Mouse (Mus musculus): ENCODE data around the gene Cilp2. TPM values are rescaled to one million over a fixed set of nuclear protein-coding genes. Genes with fewer than 3 reads are reported as not detected.

Gene Cilp2
- 0.78 and 0.79 TPM in 2 replicates for polyA plus RNA-seq (2016; fragmentation: Nextera tagmentation; extraction: Ambion mirVana)

GRCm38 (mm10) chr8:69887289-69888243, at the start of gene Cilp2:
Gene Cilp2, minus strand, starts transcription at chr8:69887687.
- whole genome bisulfite sequencing, result 2% methylated on average over 60 of the region's 60 CpGs
- 0 out of 2 replicates have a peak, but pooled peaks have one; percentile 17 for ATAC-seq (ENCODE audit: insufficient number of reproducible peaks, insufficient read depth, low FRiP score, low TSS enrichment, low read depth)
- peak within 1 kb of the TSS; percentile 50 for H3K4me2 ChIP-seq
- peak within 1 kb of the TSS; percentile 30 for H3K4me3 ChIP-seq (replicated peaks)
- peaks cover 6% of the 10 kb centered on the region for H3K36me3 ChIP-seq
- H3K27ac ChIP-seq, result no peak within 1 kb of the TSS
- peaks cover 99% of the 10 kb centered on the region for H3K27me3 ChIP-seq
- peaks cover 37% of the 10 kb centered on the region for H3K4me1 ChIP-seq (replicated peaks)
- peak within 1 kb of the TSS; percentile 9 for H3K9ac ChIP-seq (replicated peaks)
- H3K9me3 ChIP-seq, result no peaks in the 10 kb centered on the region

GRCm38 (mm10) chr8:69936050-69936794, 48.7 kb upstream of the Cilp2 start:
- Histone ChIP-seq H3K9me3 (no peaks in the 10 kb centered on the region), H3K4me3 (replicated peaks) (no peak overlapping the region), H3K4me1 (replicated peaks) (peaks cover 25% of the 10 kb centered on the region), H3K4me2 (no peak overlapping the region), H3K36me3 (peaks cover 43% of the 10 kb centered on the region), H3K9ac (replicated peaks) (no peak overlapping the region), H3K27ac (peak overlapping the region; percentile 31; the same call in 1 of the 2 replicates), H3K27me3 (no peaks in the 10 kb centered on the region)
- 72% methylated on average over 7 of the region's 7 CpGs for WGBS
- peak; percentile 21; the same call in 1 of the 2 replicates for ATAC-seq (ENCODE audit: insufficient number of reproducible peaks, insufficient read depth, low FRiP score, low TSS enrichment, low read depth)

GRCm38 (mm10) chr8:69935431-69935830, 47.9 kb upstream of the Cilp2 start:
- no peak overlapping the region for H3K4me2 ChIP-seq
- ATAC-seq (ENCODE audit: insufficient number of reproducible peaks, insufficient read depth, low FRiP score, low TSS enrichment, low read depth), result no peak
- WGBS, result 96% methylated on average over 3 of the region's 3 CpGs
- H3K27ac ChIP-seq, result peak overlapping the region; percentile 29; the same call in 1 of the 2 replicates
- H3K27me3 ChIP-seq, result no peaks in the 10 kb centered on the region
- no peak overlapping the region for H3K9ac ChIP-seq (replicated peaks)
- H3K9me3 ChIP-seq, result no peaks in the 10 kb centered on the region
- peaks cover 23% of the 10 kb centered on the region for H3K4me1 ChIP-seq (replicated peaks)
- H3K36me3 ChIP-seq, result peaks cover 43% of the 10 kb centered on the region
- no peak overlapping the region for H3K4me3 ChIP-seq (replicated peaks)

- H3K4me2 ChIP-seq, result no peak overlapping the region
- no peak for ATAC-seq (ENCODE audit: insufficient number of reproducible peaks, insufficient read depth, low FRiP score, low TSS enrichment, low read depth)
- H3K4me1 ChIP-seq (replicated peaks), result peaks cover 14% of the 10 kb centered on the region
- no peak overlapping the region for H3K4me3 ChIP-seq (replicated peaks)
- no peaks in the 10 kb centered on the region for H3K27me3 ChIP-seq
- H3K9me3 ChIP-seq, result no peaks in the 10 kb centered on the region
- no peak overlapping the region for H3K27ac ChIP-seq
- WGBS, result 88% methylated on average over 5 of the region's 5 CpGs
- no peak overlapping the region for H3K9ac ChIP-seq (replicated peaks)
- H3K36me3 ChIP-seq, result peaks cover 43% of the 10 kb centered on the region
Observed at GRCm38 (mm10) chr8:69934582-69934981, 47.1 kb upstream of the Cilp2 start.

GRCm38 (mm10) chr8:69933811-69934210, 46.3 kb upstream of the Cilp2 start:
- ATAC-seq (ENCODE audit: insufficient number of reproducible peaks, insufficient read depth, low FRiP score, low TSS enrichment, low read depth), result no peak
- Histone ChIP-seq H3K9ac (replicated peaks) (no peak overlapping the region), H3K9me3 (no peaks in the 10 kb centered on the region), H3K36me3 (peaks cover 44% of the 10 kb centered on the region), H3K4me3 (replicated peaks) (no peak overlapping the region), H3K27me3 (no peaks in the 10 kb centered on the region), H3K4me1 (replicated peaks) (peaks cover 8% of the 10 kb centered on the region; the same call in 1 of the 2 replicates), H3K27ac (no peak overlapping the region), H3K4me2 (no peak overlapping the region)
- WGBS, result 68% methylated on average over 2 of the region's 2 CpGs

GRCm38 (mm10) chr8:69926901-69927300, 39.4 kb upstream of the Cilp2 start:
- no peak overlapping the region for H3K9ac ChIP-seq (replicated peaks)
- H3K4me3 ChIP-seq (replicated peaks), result no peak overlapping the region
- no peaks in the 10 kb centered on the region for H3K4me1 ChIP-seq (replicated peaks)
- peaks cover 23% of the 10 kb centered on the region for H3K36me3 ChIP-seq
- H3K9me3 ChIP-seq, result no peaks in the 10 kb centered on the region
- no peak overlapping the region for H3K4me2 ChIP-seq
- no peak overlapping the region for H3K27ac ChIP-seq
- no peaks in the 10 kb centered on the region for H3K27me3 ChIP-seq
- ATAC-seq (ENCODE audit: insufficient number of reproducible peaks, insufficient read depth, low FRiP score, low TSS enrichment, low read depth), result no peak

- Histone ChIP-seq H3K27me3 (no peaks in the 10 kb centered on the region), H3K9ac (replicated peaks) (no peak overlapping the region), H3K27ac (no peak overlapping the region), H3K9me3 (no peaks in the 10 kb centered on the region), H3K4me3 (replicated peaks) (no peak overlapping the region), H3K36me3 (peaks cover 27% of the 10 kb centered on the region), H3K4me2 (no peak overlapping the region), H3K4me1 (replicated peaks) (peaks cover 18% of the 10 kb centered on the region)
- ATAC-seq (ENCODE audit: insufficient number of reproducible peaks, insufficient read depth, low FRiP score, low TSS enrichment, low read depth), result no peak
- 88% methylated on average over 1 of the region's 1 CpGs for WGBS
Observed at GRCm38 (mm10) chr8:69923986-69924385, 36.5 kb upstream of the Cilp2 start.

- peak overlapping the region; percentile 75 for H3K27ac ChIP-seq
- H3K4me1 ChIP-seq (replicated peaks), result peaks cover 18% of the 10 kb centered on the region
- H3K36me3 ChIP-seq, result peaks cover 31% of the 10 kb centered on the region
- H3K9ac ChIP-seq (replicated peaks), result peak overlapping the region; percentile 35
- no peak overlapping the region for H3K4me3 ChIP-seq (replicated peaks)
- H3K27me3 ChIP-seq, result no peaks in the 10 kb centered on the region
- ATAC-seq (ENCODE audit: insufficient number of reproducible peaks, insufficient read depth, low FRiP score, low TSS enrichment, low read depth), result no peak
- no peaks in the 10 kb centered on the region for H3K9me3 ChIP-seq
- no peak overlapping the region for H3K4me2 ChIP-seq
- WGBS, result 88% methylated on average over 2 of the region's 2 CpGs
Observed at GRCm38 (mm10) chr8:69921141-69921540, 33.7 kb upstream of the Cilp2 start.

- 48% methylated on average over 11 of the region's 11 CpGs for WGBS
- H3K36me3 ChIP-seq, result peaks cover 37% of the 10 kb centered on the region
- no peaks in the 10 kb centered on the region for H3K9me3 ChIP-seq
- H3K27ac ChIP-seq, result peak overlapping the region; percentile 75
- 0 out of 2 replicates have a peak overlapping the region, but pooled peaks have one; percentile 11 for H3K4me2 ChIP-seq
- H3K9ac ChIP-seq (replicated peaks), result 0 out of 2 replicates have a peak overlapping the region, but pooled peaks have one; percentile 35
- no peaks in the 10 kb centered on the region for H3K27me3 ChIP-seq
- peaks cover 18% of the 10 kb centered on the region for H3K4me1 ChIP-seq (replicated peaks)
- no peak overlapping the region for H3K4me3 ChIP-seq (replicated peaks)
- ATAC-seq (ENCODE audit: insufficient number of reproducible peaks, insufficient read depth, low FRiP score, low TSS enrichment, low read depth), result peak; percentile 19; the same call in 1 of the 2 replicates
Observed at GRCm38 (mm10) chr8:69919876-69920662, 32.6 kb upstream of the Cilp2 start.

- H3K4me3 ChIP-seq (replicated peaks), result no peak overlapping the region
- H3K27ac ChIP-seq, result no peak overlapping the region
- no peaks in the 10 kb centered on the region for H3K27me3 ChIP-seq
- no peak overlapping the region for H3K4me2 ChIP-seq
- H3K4me1 ChIP-seq (replicated peaks), result peaks cover 18% of the 10 kb centered on the region
- WGBS, result 62% methylated on average over 1 of the region's 1 CpGs
- no peak for ATAC-seq (ENCODE audit: insufficient number of reproducible peaks, insufficient read depth, low FRiP score, low TSS enrichment, low read depth)
- H3K9ac ChIP-seq (replicated peaks), result no peak overlapping the region
- peaks cover 48% of the 10 kb centered on the region for H3K36me3 ChIP-seq
- no peaks in the 10 kb centered on the region for H3K9me3 ChIP-seq
Observed at GRCm38 (mm10) chr8:69919010-69919409, 31.5 kb upstream of the Cilp2 start.
